Mouse (Mus musculus): ENCODE data around the gene Mrvi1. TPM values are rescaled to one million over a fixed set of nuclear protein-coding genes. Genes with fewer than 3 reads are reported as not detected.
A peak's percentile ranks its signal among the peaks of the same experiment; 100 is the strongest.

The Mrvi1 gene
- total RNA-seq, 2 experiments from 2014 or later, result 1.4 to 1.5 TPM

DNA sequence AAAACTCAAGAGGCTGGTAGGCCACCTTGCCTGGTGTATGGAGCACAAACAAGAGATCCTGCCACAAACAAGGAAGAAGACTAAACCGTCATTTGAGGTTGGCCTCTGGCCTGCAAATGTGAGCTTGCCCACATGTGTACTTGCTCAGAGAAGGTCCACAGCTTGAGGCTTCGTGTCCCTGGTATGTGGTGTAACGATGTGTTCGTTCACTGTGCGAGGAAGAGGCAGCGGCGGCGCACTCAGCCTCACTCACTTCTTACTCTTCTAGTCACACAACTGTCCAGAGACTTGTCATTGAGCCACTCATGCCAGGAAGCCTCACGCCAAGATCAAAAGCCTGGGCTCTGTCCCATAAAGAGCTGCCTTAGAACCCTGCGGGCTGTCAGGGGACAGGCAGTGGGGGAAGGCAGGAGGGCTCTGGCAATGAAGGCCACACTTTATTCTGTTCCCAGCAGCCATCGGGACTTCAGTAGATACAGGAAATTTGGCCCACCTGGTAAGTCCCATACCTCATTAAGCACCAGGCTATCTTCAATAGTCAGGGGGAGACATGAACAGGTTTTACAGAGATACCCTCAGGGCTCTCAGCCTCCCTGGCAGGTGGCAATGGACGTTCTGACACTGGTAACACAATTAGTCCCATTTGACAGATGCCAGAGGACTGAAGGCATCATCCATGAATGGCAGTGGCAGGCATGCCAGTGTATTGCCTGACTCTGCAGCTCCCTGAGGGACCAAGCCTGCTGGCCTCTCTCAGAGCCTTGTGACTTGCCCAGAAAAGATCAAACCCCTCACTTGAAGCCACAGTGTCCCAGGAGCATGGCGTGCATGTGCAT lies 32.3 kb downstream of the Mrvi1 start:
- peak in 1 of 2 experiments; percentile 32 for DNase-seq (ENCODE audit: extremely low spot score in 1 of 2, low spot score in 2 of 2)
- intact Hi-C loops (cut with DNase I), result no loop called here

DNA sequence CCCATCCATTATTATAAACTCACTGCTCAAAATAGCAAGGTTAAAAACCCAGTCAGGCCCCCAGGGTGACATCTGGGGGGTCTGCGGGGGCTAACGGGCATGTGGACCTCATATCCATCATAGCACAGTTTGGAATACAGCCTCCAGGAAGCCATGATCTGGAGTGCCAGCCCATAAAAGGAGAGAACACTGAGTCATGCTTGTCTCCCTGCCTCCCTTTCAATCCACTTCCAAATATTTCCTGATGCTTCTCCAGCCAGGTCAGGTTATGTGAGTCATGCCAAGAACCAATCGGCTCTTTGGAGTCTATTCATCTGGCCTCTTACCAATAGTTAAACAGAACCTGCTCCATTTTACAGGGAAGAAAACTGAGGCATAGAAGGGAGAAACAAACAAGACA lies 33.7 kb downstream of the Mrvi1 start:
- intact Hi-C loops (cut with DNase I), result no loop called here
- DNase-seq (ENCODE audit: extremely low spot score in 1 of 2, low spot score in 2 of 2), result no peak

DNA sequence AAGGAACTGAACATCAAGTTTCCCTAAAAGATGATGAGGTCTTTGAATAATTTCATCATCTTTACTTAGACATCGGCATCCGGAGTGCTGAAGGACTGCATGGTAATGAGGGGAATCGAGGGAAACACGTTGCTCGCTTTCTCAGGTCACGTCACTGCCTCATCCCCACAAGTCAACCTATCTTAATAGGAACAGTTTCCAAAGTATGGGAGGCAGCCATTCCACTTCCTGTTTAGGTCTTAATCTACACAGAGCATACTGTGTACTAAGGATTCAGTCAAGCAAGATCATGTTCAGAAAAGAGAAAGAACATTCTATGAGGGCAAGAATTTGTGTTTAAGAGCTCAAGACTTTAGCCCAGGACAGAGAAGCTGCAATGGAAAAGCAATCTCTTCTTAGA lies 34.6 kb downstream of the Mrvi1 start:
- DNase-seq (ENCODE audit: extremely low spot score in 1 of 2, low spot score in 2 of 2), result no peak
- intact Hi-C loops (cut with DNase I), result no loop called here

DNA sequence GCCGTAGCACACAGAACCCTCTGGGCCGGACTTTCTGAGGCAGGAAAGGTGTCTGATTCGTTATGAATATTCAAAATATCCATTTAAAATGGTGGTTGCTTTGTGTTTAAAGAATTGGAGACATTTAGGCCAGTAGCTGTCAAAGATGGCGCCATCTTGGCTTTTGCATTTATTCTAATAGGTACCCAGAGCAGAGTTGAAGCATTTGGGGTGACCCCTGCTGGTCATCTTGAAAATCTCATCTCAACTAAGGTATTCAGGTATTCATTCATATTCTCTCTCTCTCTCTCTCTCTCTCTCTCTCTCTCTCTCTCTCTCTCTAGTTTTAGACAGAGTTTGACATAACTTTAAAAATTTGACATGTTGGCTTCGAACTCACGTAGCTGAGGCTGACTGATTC lies 35.5 kb downstream of the Mrvi1 start:
- intact Hi-C loops (cut with DNase I), result no loop called here
- no peak for DNase-seq (ENCODE audit: extremely low spot score in 1 of 2, low spot score in 2 of 2)

DNA sequence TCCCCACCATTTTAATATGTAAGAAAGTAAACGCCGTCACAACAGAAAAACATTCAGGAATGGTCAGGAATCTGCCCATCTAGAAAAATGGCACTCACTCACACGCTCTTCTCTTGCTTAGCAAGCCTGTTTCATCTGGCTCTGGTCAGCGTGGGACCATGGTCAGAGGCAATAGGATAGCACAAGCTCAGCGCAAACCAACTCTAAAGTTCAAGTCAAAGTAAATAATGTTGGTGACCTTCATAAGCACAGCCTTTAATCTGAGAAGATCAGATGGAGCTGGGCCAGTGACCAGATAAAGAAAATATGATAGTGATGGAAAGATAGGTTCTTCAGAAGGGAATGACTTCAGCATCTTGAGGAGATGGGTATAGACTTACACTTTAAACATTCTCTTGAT lies 37.9 kb downstream of the Mrvi1 start:
- intact Hi-C loops (cut with DNase I), result no loop called here
- DNase-seq (ENCODE audit: extremely low spot score in 1 of 2, low spot score in 2 of 2), result no peak

DNA sequence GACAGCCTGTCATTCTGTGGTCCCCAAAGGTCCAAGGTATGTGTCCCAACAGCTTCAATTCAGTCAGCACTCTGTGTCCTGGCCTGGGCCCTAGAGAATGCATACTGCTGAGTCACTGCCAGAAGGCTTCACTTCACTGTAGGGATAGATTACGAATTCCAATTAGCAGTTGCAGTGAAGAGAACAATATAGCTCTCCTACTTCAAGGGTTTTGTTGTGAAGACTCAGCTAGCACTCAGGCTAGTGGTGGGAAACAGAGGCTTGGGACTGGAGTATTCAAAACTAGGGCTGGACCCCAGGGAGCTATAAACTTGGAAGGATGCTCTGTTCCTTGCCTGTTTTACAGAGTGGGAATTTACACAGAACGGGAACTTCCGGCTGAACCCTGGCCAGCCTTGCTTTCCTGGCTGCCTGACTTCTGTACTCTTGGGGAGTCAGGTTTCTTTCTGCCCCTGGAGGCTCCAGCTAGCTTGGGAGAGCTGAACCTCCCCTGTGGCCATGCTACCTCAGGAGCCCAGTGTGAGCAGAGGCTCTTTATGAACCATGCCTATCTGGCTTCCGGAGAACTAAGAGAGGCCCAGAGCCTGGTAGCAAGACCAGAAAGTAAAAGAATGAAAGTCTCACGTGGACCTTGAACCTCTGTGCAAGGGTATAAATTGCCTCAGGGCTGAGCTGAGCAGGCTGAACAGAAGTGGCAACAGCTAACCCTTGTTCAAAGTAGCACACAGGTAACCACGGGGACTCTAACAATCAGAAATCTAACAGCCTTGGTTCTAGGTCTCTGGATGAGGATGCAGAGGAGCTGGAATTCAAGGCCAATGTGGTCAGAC lies 40.3 kb downstream of the Mrvi1 start:
- DNase-seq (ENCODE audit: extremely low spot score in 1 of 2, low spot score in 2 of 2), result no peak
- intact Hi-C loops (cut with DNase I), result no loop called here

DNA sequence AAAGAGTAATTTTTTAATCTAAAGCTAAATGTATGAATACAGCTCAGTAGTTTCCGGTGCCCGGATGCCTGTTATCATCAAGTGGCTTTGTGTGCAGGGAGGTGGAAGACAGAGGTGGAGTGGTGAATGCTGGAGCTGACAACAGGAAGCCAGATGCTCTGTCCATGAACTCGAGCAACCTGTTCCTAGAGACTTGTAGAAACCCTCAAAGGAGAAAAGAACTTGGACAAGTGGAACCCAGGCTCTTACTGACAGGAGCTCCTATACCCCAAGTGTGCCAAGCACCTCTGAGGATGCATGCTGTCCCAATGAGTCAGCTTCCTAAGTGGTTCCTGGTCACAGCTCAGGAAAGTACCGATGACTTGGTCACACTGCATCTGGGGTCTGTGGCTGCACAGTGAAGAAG lies 41.1 kb downstream of the Mrvi1 start:
- no peak for DNase-seq (ENCODE audit: extremely low spot score in 1 of 2, low spot score in 2 of 2)
- intact Hi-C loops (cut with DNase I), result no loop called here

DNA sequence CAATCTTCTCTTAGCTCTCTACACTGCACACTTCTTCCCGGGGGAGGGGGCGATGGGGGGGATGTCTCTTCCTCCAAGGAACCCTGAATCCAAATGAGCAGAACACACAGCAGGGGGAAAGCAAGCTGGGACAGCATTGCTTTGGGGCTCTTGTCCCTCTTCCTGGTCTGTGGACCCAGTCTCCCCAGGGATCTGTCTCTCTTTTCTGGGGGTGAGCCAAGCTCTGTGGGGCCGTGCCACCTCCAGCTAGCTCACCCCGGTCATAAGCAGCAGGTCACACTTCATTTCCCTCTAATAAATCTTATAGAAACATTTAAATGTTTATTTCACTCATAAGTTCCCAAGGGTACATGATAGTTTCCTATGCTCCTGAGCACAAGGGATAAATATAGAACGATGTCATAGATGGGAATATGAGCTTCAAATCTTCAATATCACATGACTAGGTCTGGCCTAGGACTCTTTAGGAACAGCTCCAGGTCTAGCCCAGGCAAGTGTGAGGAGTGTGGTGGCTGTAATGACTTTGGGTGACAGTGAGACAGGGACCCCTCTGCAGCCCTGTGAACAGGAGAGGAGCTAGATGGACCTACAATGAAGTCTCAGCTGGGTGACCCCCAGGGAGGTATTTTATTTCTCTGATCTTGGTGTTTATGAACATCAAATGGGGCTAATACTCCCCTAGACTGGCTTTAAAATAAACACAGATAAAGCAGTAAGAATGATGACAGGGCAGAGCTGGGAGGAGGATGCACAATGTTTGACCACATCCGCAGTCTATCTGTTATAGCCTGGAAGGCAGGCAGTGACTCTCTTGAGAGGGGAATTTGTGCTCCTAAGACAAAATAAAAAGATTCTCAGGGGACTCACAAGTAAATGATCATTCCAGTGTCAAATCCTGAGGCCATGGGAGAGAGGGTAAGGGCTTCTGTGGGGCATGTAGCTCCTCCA lies 46.2 kb downstream of the Mrvi1 start:
- no peak for DNase-seq (ENCODE audit: extremely low spot score in 1 of 2, low spot score in 2 of 2)
- intact Hi-C loops (cut with DNase I), result no loop called here

DNA sequence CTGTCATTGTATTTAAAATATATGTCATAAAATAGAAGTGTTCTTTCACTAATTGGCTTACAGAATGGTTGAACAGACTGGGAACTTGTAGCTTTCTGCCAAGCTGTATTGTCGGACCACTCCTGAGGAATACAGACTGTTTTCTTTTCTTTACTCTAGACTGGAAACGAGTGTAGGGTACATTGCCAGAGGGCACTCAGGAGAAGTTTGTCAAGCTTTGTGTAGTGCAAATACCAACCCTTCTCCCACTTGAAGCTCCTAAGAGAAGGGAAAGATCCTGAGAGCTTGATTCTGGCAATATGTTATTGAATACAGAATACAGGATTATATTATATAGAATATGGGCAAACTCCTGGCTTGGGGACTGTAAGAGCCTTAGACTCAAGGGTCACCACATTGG lies 48.3 kb downstream of the Mrvi1 start:
- no peak for DNase-seq (ENCODE audit: extremely low spot score in 1 of 2, low spot score in 2 of 2)
- intact Hi-C loops (cut with DNase I), result no loop called here

DNA sequence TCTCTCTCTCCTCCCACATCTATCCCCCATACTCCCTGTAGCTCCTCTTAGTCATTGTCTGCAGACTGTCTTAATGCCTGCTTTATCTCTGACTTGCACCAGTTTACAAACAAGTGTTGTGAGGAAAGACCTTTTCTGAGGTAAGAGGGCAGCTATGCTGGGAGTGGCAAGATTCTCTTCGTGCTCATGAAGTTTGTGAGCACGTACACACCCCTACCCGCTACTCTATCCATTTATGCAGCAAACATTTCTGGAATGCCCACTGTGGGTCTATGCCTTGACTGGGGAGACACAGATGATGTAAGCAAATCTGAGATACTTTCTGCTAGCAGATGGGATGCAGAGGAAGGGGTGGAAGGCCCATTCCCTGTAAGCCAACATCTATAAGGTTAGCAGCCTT lies 48.9 kb downstream of the Mrvi1 start:
- intact Hi-C loops (cut with DNase I), result no loop called here
- no peak for DNase-seq (ENCODE audit: extremely low spot score in 1 of 2, low spot score in 2 of 2)

DNA sequence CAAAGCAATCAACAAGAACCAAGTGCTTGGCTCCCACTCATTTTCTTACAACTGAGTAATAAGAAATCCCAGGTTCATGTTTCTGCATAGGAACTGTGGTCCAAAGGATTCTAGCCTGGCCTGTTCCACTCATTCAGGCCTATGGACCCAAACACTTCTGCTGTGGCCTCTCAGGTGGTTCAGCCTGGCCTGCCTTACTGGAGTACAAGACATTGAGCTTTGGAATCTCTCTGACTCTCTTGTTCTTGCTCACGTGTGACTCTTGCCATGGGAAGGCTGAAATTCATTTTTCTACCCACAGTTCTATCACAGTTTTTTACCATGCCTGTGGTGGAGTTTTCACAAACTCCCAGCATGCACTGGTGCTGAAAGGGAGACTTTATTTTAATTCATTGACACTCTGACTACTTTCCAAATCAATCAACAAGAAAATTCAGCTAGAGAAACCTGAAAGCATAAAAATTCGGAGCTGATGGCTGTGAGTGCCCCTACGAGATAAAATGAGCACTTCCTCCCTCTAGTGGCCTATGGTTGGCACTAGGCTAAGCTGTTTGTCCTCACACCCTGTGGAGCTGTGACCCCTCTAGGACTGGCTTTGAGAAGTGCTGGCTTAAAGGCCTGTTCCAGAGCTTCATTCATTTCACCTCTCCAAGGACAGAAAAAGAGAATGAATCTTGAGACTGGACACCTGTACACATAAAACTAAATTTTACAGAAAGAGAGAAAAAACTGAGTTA lies 52.0 kb downstream of the Mrvi1 start:
- intact Hi-C loops (cut with DNase I), result loop anchor here (2.0 kb wide), 1 partner anchor 113 kb away; no protein-coding TSS in a partner anchor
- DNase-seq (ENCODE audit: extremely low spot score in 1 of 2, low spot score in 2 of 2), result peak; percentile 18 to 57

DNA sequence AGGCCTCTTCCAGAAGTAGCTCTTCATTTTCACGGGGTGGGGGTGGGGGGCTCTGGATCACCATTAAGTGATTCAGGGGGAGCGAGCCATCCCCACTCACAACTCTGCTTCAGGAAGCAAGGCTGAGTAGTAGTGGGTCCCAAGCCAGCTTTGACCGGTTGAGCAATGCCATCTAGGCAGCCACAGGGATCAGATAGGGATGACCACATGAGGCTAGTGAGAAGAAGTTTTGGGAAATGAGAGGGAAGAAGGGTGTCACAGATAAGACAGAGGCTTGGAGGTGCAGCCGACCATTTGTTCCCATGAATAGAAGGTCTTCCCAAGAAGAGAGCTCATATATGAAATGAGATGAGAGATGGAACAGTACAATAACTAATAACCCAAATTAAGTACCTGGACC lies 55.7 kb downstream of the Mrvi1 start:
- intact Hi-C loops (cut with DNase I), result loop anchor here (10.0 kb wide), 1 partner anchor 202 kb away; no protein-coding TSS in a partner anchor

DNA sequence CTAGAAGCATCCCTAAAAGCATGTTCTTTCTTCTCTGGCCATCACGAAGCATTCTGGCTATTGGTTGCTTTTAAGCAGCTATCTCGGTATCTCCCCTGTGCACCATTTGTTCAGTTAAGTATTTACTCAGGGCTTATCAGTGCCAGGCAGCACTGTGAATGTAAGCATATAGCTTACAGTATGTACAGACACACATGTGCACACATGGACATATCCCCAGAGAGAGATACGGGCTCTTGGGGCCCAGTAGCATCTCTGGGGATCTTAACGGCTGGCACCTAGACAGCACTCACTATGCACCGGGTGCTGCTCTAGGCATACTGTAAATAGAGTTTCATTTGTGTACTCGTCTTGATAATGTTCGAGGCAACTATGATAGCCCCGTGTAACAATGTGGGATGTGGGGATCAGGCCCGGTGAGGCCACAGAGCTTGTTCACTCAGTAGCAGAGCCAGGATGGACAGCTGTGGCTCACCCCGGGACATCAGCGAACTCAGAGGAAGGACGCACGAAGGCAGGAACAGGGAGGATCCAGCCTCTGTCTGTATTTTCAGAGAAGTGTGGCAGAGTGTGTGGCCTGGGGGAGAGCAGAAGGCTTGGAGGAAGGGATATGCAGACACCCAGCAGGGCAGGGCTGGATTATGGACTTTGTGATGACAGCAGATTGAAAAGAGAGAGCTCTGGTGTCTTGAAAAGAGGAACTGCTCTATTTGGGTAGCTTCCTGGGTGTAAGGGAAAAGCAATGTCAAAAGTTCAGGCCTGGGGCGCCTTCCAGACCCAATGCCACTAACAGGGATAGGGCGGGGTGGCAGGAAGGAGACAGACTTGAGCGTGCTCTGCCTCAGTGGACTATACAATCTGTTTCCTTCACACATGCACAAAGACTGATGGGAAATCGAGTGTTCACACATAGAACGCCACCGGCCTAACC lies 61.7 kb downstream of the Mrvi1 start:
- peak in 1 of 2 experiments; percentile 49 for DNase-seq (ENCODE audit: extremely low spot score in 1 of 2, low spot score in 2 of 2)
- intact Hi-C loops (cut with DNase I), result loop anchor here (10.0 kb wide), 1 partner anchor 196 kb away; no protein-coding TSS in a partner anchor

More for the DNA sequence above, 55.7 kb downstream of the Mrvi1 start:
- DNase-seq (ENCODE audit: extremely low spot score in 1 of 2, low spot score in 2 of 2), result no peak

DNA sequence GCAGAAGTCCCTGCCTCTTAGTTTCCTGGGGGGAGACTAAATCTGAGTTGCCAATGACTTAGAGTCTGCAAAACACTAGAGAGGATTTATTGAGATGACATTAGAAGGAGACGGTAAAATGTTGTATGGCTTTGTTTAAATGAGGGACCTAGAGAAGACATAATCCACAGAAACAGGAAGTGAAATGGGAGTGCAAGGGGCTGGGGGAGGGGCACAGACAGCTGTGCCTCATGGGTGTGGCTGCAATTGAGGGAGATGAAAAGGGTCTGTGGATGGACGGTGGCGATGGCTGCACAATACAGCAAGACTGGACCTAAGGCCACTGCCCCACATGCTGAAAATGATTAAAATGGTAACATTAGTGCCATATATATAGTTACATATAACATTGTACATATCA lies 62.5 kb downstream of the Mrvi1 start:
- intact Hi-C loops (cut with DNase I), result loop anchor here (10.0 kb wide), 1 partner anchor 195 kb away; no protein-coding TSS in a partner anchor
- peak in 1 of 2 experiments; percentile 38 for DNase-seq (ENCODE audit: extremely low spot score in 1 of 2, low spot score in 2 of 2)

DNA sequence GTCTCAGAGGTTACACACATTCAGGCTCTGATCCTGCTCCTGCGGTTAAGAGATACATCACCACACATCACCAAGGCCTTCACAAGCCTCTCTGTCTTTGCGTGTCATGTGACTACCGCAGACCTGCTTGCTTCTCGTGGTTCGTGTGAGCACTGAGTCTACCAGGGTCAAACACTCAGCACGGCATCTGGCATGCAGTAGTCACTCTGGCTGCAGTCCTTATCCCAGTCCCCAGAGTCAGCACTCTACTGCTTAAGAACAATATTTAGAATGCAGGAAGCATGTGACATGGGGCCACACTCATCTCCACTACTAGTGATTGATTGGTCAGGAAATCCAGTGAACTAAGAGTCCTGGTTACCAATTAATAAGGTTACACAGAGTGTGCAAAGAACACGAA lies 66.3 kb downstream of the Mrvi1 start:
- no peak for DNase-seq (ENCODE audit: extremely low spot score in 1 of 2, low spot score in 2 of 2)
- intact Hi-C loops (cut with DNase I), result no loop called here

DNA sequence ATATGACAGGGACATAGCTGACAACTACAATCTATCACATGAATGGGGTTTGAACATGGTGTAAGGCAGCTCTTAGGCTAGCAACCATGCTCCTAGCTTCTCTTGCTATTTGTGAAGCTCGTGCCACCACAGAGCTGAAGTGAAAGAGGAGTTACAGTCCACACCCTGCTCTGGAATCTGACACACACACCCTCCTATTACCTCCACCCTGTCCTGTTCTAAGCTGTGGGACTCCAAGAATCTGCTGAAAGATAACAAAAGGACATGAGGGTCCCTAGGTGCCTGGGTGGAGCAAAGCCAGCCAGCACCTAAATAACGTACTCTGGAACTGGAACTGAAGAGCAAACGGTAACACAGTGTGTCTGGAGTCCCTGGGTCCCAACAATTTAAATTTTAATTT lies 67.7 kb downstream of the Mrvi1 start:
- intact Hi-C loops (cut with DNase I), result no loop called here

DNA sequence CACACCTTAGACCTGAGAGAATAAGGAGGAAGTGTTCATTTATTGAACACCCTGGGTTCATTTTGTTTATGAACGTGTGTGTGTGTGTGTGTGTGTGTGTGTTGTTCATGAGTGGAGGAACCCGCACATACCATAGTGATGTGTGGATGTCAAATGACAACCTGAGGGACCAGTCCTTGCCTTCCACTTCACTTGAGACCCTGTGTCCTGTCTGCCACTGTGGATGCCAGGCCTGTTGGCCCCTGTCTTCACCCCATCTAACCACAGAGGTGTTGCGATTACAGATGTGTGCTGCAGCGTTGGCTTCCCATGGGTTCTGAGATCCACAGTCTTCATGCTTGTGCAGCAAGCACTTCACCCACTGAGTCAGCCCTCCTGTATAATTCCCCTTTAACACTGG lies 68.5 kb downstream of the Mrvi1 start:
- no peak for DNase-seq (ENCODE audit: extremely low spot score in 1 of 2, low spot score in 2 of 2)
- intact Hi-C loops (cut with DNase I), result no loop called here

More for the DNA sequence above, 67.7 kb downstream of the Mrvi1 start:
- DNase-seq (ENCODE audit: extremely low spot score in 1 of 2, low spot score in 2 of 2), result no peak

All from left cerebral cortex, postnatal 10 days (tissue).